Mouse (Mus musculus) MEL (cell line): ENCODE results near the gene Unkl. TPM values are rescaled to one million over a fixed set of nuclear protein-coding genes. Genes with fewer than 3 reads are reported as not detected.
A peak's percentile ranks its signal among the peaks of the same experiment; 100 is the strongest.

ENCODE experiments used
- DNase-seq: peaks from one replicate; pipeline ENCODE4 v3.0.0; 2011; ENCODE audit warnings: low read depth, low spot score
- H3K27ac ChIP-seq: 2 replicates; pipeline ENCODE4 v1.5.1; 2012; ENCODE audit warnings: low read depth, mild to moderate bottlenecking, control low read depth, low read length, moderate library complexity; ENCODE audit not compliant: control insufficient read depth
- H3K27me3 ChIP-seq, 2 experiments: fragments of 150-350 bp in 1 of 2; sonication (generic) in 1 of 2; 2 replicates each; pipeline ENCODE4 v1.6.1; 2012; ENCODE audit warnings: low read length in 2 of 2, mild to moderate bottlenecking in 2 of 2, improper control_type of control experiment in 1 of 2, moderate library complexity in 1 of 2; ENCODE audit not compliant: insufficient read depth in 2 of 2, control insufficient read depth in 1 of 2
- H3K36me3 ChIP-seq, 2 experiments: 2 replicates each; pipeline ENCODE4 v1.6.1; 2012 to 2014; ENCODE audit warnings: low read length in 2 of 2, improper control_type of control experiment in 1 of 2, inconsistent platforms in 1 of 2, mild to moderate bottlenecking in 1 of 2; ENCODE audit not compliant: insufficient read depth in 2 of 2, control insufficient read depth in 1 of 2
- H3K4me1 ChIP-seq, 2 experiments: fragments of 150-350 bp in 1 of 2; sonication (generic) in 1 of 2; 2 replicates each; pipeline ENCODE4 v1.6.1; 2012; ENCODE audit warnings: low read length in 2 of 2, improper control_type of control experiment in 1 of 2, mild to moderate bottlenecking in 1 of 2; ENCODE audit not compliant: insufficient read depth in 2 of 2, control insufficient read depth in 1 of 2
- H3K4me3 ChIP-seq, 2 experiments: fragments of 150-350 bp in 1 of 2; sonication (generic) in 1 of 2; 2 replicates each; pipeline ENCODE4 v1.5.1; 2012; ENCODE audit warnings: low read depth in 2 of 2, low read length in 2 of 2, mild to moderate bottlenecking in 2 of 2, moderate library complexity in 2 of 2, control low read depth in 1 of 2, improper control_type of control experiment in 1 of 2; ENCODE audit not compliant: control insufficient read depth in 1 of 2, insufficient read depth in 1 of 2
- H3K79me2 ChIP-seq: 2 replicates; pipeline ENCODE4 v1.6.1; 2012; ENCODE audit warnings: mild to moderate bottlenecking, low read length, moderate library complexity; ENCODE audit not compliant: control insufficient read depth, poor library complexity, insufficient read depth
- H3K9ac ChIP-seq: 2 replicates; pipeline ENCODE4 v1.6.1; 2012; ENCODE audit warnings: low read depth, mild to moderate bottlenecking, control low read depth, low read length, moderate library complexity; ENCODE audit not compliant: control insufficient read depth, poor library complexity, severe bottlenecking
- H3K9me3 ChIP-seq: fragments of 150-350 bp; sonication (generic); replicated peaks from 2 replicates; pipeline ENCODE4 v1.6.1; 2012; ENCODE audit warnings: mild to moderate bottlenecking, low read length, improper control_type of control experiment, moderate library complexity; ENCODE audit not compliant: insufficient read depth
- BHLHE40 ChIP-seq: IDR thresholded peaks from 2 replicates; pipeline ENCODE4 v1.6.1; 2012; ENCODE audit warnings: low read depth, mild to moderate bottlenecking, inconsistent platforms, low read length, improper control_type of control experiment, borderline replicate concordance
- CHD1 ChIP-seq: IDR thresholded peaks from 2 replicates; pipeline ENCODE4 v1.6.1; 2012; ENCODE audit warnings: low read depth, mild to moderate bottlenecking, inconsistent platforms, low read length, improper control_type of control experiment
- CHD2 ChIP-seq: IDR thresholded peaks from 2 replicates; pipeline ENCODE4 v1.6.1; 2011; ENCODE audit warnings: low read length, improper control_type of control experiment
- CTCF ChIP-seq, 3 experiments: IDR thresholded peaks in 2 of 3; conservative IDR thresholded peaks in 1 of 3; 2 replicates each; pipeline ENCODE4 v1.5.1; 2011 to 2012; ENCODE audit warnings: low read length in 3 of 3, low read depth in 2 of 3, mild to moderate bottlenecking in 2 of 3, improper control_type of control experiment in 1 of 3, inconsistent platforms in 1 of 3, mixed read lengths in 1 of 3, moderate library complexity in 1 of 3; ENCODE audit not compliant: control insufficient read depth in 1 of 3, insufficient read depth in 1 of 3, poor library complexity in 1 of 3, severe bottlenecking in 1 of 3
- E2F4 ChIP-seq: IDR thresholded peaks from 2 replicates; pipeline ENCODE4 v1.6.1; 2011; ENCODE audit warnings: low read depth, low read length, improper control_type of control experiment, borderline replicate concordance
- ELF1 ChIP-seq: IDR thresholded peaks from 2 replicates; pipeline ENCODE4 v1.6.1; 2014; ENCODE audit warnings: low read depth, mild to moderate bottlenecking, inconsistent platforms, low read length, improper control_type of control experiment, moderate library complexity
- EP300 ChIP-seq, 2 experiments: IDR thresholded peaks; 2 replicates each; pipeline ENCODE4 v1.6.1; 2011; ENCODE audit warnings: improper control_type of control experiment in 2 of 2, low read length in 2 of 2, low read depth in 1 of 2, mild to moderate bottlenecking in 1 of 2
- ETS1 ChIP-seq: IDR thresholded peaks from 2 replicates; pipeline ENCODE4 v1.6.1; 2012; ENCODE audit warnings: low read depth, mild to moderate bottlenecking, inconsistent platforms, low read length, improper control_type of control experiment, moderate library complexity
- GABPA ChIP-seq: IDR thresholded peaks from 2 replicates; pipeline ENCODE4 v1.6.1; 2012; ENCODE audit warnings: low read depth, mild to moderate bottlenecking, inconsistent platforms, low read length, improper control_type of control experiment, moderate library complexity
- GATA1 ChIP-seq: IDR thresholded peaks from 2 replicates; pipeline ENCODE4 v1.6.1; 2011; ENCODE audit warnings: low read depth, low read length, improper control_type of control experiment
- HCFC1 ChIP-seq: IDR thresholded peaks from 2 replicates; pipeline ENCODE4 v1.6.1; 2012; ENCODE audit warnings: low read depth, mild to moderate bottlenecking, inconsistent platforms, low read length, improper control_type of control experiment, moderate library complexity
- JUND ChIP-seq: IDR thresholded peaks from 2 replicates; pipeline ENCODE4 v1.6.1; 2011; ENCODE audit warnings: low read depth, mild to moderate bottlenecking, improper control_type of control experiment, low read length
- KAT2A ChIP-seq: conservative IDR thresholded peaks from 2 replicates; pipeline ENCODE4 v1.6.1; 2012; ENCODE audit warnings: low read depth, low read length, improper control_type of control experiment, inconsistent platforms
- MAFK ChIP-seq: IDR thresholded peaks from 2 replicates; pipeline ENCODE4 v1.6.1; 2011; ENCODE audit warnings: low read depth, mild to moderate bottlenecking, low read length, improper control_type of control experiment, borderline replicate concordance
- MAX ChIP-seq: IDR thresholded peaks from 2 replicates; pipeline ENCODE4 v1.6.1; 2011; ENCODE audit warnings: low read length, improper control_type of control experiment
- MAZ ChIP-seq: IDR thresholded peaks from 2 replicates; pipeline ENCODE4 v1.6.1; 2012; ENCODE audit warnings: low read depth, mild to moderate bottlenecking, inconsistent platforms, low read length, improper control_type of control experiment
- MEF2A ChIP-seq: IDR thresholded peaks from 2 replicates; pipeline ENCODE4 v1.6.1; 2014; ENCODE audit warnings: low read depth, mild to moderate bottlenecking, inconsistent platforms, low read length, improper control_type of control experiment; ENCODE audit not compliant: poor library complexity, insufficient replicate concordance, severe bottlenecking; ENCODE audit errors: extremely low read depth
- MXI1 ChIP-seq: IDR thresholded peaks from 2 replicates; pipeline ENCODE4 v1.6.1; 2011; ENCODE audit warnings: mild to moderate bottlenecking, low read depth, low read length, improper control_type of control experiment
- MYB ChIP-seq: IDR thresholded peaks from 2 replicates; pipeline ENCODE4 v1.6.1; 2011; ENCODE audit warnings: mild to moderate bottlenecking, low read depth, low read length, improper control_type of control experiment
- MYC ChIP-seq: IDR thresholded peaks from 2 replicates; pipeline ENCODE4 v1.6.1; 2011; ENCODE audit warnings: low read depth, mild to moderate bottlenecking, low read length, improper control_type of control experiment, moderate library complexity
- NELFE ChIP-seq: IDR thresholded peaks from 2 replicates; pipeline ENCODE4 v1.6.1; 2011; ENCODE audit warnings: low read depth, low read length, improper control_type of control experiment
- POLR2AphosphoS2 ChIP-seq: IDR thresholded peaks from 2 replicates; pipeline ENCODE4 v1.6.1; 2011; ENCODE audit warnings: low read length, improper control_type of control experiment
- RAD21 ChIP-seq: IDR thresholded peaks from 2 replicates; pipeline ENCODE4 v1.6.1; 2011; ENCODE audit warnings: mild to moderate bottlenecking, low read depth, low read length, improper control_type of control experiment
- RCOR1 ChIP-seq: IDR thresholded peaks from 2 replicates; pipeline ENCODE4 v1.6.1; 2012; ENCODE audit warnings: low read depth, mild to moderate bottlenecking, inconsistent platforms, low read length, improper control_type of control experiment
- SIN3A ChIP-seq: IDR thresholded peaks from 2 replicates; pipeline ENCODE4 v1.6.1; 2012; ENCODE audit warnings: low read length, improper control_type of control experiment, inconsistent platforms
- SMC3 ChIP-seq: IDR thresholded peaks from 2 replicates; pipeline ENCODE4 v1.6.1; 2011; ENCODE audit warnings: low read depth, low read length, improper control_type of control experiment
- TAL1 ChIP-seq: IDR thresholded peaks from 2 replicates; pipeline ENCODE4 v1.6.1; 2012; ENCODE audit warnings: mild to moderate bottlenecking, inconsistent platforms, low read length, moderate library complexity, mixed read lengths
- TBP ChIP-seq: IDR thresholded peaks from 2 replicates; pipeline ENCODE4 v1.8.0; 2011; ENCODE audit warnings: low read depth, low read length, improper control_type of control experiment
- TCF12 ChIP-seq: IDR thresholded peaks from 2 replicates; pipeline ENCODE4 v1.6.1; 2014; ENCODE audit warnings: low read depth, mild to moderate bottlenecking, inconsistent platforms, low read length, improper control_type of control experiment, moderate library complexity
- UBTF ChIP-seq: IDR thresholded peaks from 2 replicates; pipeline ENCODE4 v1.6.1; 2012; ENCODE audit warnings: low read depth, mild to moderate bottlenecking, inconsistent platforms, low read length, improper control_type of control experiment, moderate library complexity, borderline replicate concordance; ENCODE audit not compliant: insufficient read depth
- USF1 ChIP-seq: IDR thresholded peaks from 2 replicates; pipeline ENCODE4 v1.6.1; 2014; ENCODE audit warnings: low read depth, mild to moderate bottlenecking, inconsistent platforms, low read length, improper control_type of control experiment, moderate library complexity
- USF2 ChIP-seq, 2 experiments: IDR thresholded peaks; 2 replicates each; pipeline ENCODE4 v1.6.1; 2011 to 2012; ENCODE audit warnings: improper control_type of control experiment in 2 of 2, low read length in 2 of 2, borderline replicate concordance in 1 of 2, inconsistent platforms in 1 of 2, low read depth in 1 of 2, mild to moderate bottlenecking in 1 of 2; ENCODE audit not compliant: insufficient read depth in 1 of 2
- ZC3H11A ChIP-seq: IDR thresholded peaks from 2 replicates; pipeline ENCODE4 v1.6.1; 2012; ENCODE audit warnings: low read depth, mild to moderate bottlenecking, inconsistent platforms, low read length, improper control_type of control experiment
- ZMIZ1 ChIP-seq: IDR thresholded peaks from 2 replicates; pipeline ENCODE4 v1.6.1; 2012; ENCODE audit warnings: low read depth, mild to moderate bottlenecking, inconsistent platforms, low read length, improper control_type of control experiment, moderate library complexity
- ZNF384 ChIP-seq: IDR thresholded peaks from 2 replicates; pipeline ENCODE4 v1.6.1; 2012; ENCODE audit warnings: low read depth, mild to moderate bottlenecking, inconsistent platforms, low read length, improper control_type of control experiment
- polyA plus RNA-seq, 2 experiments: library from polyadenylated mRNA; stranded (reverse) in 1 of 2; unstranded in 1 of 2; fragments of >175 nt in 1 of 2; fragments of >200 nt in 1 of 2; gene quantifications; 2 replicates each; pipeline versions ENCODE4 v1.2.1 to v1.2.4; 2012; ENCODE audit warnings: low replicate concordance in 2 of 2, low read depth in 1 of 2; ENCODE audit not compliant: insufficient read length in 2 of 2, insufficient read depth in 1 of 2, missing spikeins in 1 of 2
- total RNA-seq: library from RNA; depleted of rRNA; stranded (reverse); fragments of 300-350 nt; gene quantifications from 2 replicates; pipeline ENCODE4 v1.2.3, GENCODE M21; 2012; rRNA removed

The Unkl gene
- total RNA-seq (16.6 and 18.0 TPM in 2 replicates), polyA plus RNA-seq (10 to 100 TPM in 1 of 2 experiments, not detected in 1; 42.4 TPM)

DNA sequence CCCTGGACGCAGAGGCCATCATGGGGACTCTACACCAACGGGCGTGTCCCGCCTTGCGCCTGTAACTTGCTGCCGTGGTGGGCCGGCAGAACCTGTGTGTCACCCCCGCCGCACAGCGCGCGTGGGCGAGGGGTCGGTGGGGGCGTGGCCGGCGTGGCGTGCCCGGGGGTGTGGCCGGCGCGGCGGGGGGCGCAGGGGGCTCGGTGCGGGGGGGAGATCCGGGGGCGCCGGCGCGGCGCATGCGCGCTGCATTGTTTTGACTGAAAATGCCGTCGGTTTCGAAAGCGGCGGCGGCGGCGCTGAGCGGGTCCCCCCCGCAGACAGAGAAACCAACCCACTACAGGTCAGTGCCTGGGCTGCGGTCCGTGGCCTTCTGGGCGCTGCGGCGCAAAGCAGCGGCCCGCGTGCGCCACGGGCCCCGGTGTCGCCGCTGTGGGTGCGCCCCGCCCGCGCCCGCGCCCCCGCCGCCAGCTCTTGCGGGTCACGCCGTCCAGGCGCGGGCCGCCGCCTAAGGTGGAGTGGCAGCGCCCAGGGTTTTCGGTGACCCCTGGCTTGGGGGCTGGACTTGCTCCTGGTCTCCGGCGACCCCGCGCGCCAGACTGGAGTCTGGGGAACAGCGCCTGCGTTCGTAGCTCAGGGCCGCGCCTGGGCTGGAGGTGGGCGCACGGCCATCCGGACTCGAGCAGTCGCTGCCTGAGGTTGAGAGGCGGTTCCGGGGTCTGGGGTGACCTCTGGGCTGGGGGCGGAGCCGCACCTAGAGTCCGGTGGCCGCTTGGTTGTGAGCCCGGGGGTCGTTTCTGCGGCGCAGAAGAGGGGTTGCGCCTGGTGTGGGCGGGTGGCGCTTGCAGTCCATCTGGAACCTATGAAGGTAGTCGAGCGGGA, at the start of gene Unkl:
Gene Unkl, plus strand, starts transcription at position 248 of the 882 bp plus-strand sequence.
- Histone ChIP-seq H3K79me2 (peaks cover 38% of the 10 kb centered on the region), H3K27me3 (no peaks in the 10 kb centered on the region), H3K36me3 (peaks cover 5 to 10% of the 10 kb centered on the region in 2 experiments; a peak in 3 of 4 replicates), H3K4me1 (peaks cover 4 to 13% of the 10 kb centered on the region in 2 experiments), H3K4me3 (peak within 1 kb of the TSS; percentile 83 to 98), H3K9ac (peak within 1 kb of the TSS; percentile 92), H3K27ac (peak within 1 kb of the TSS; percentile 61), H3K9me3 (no peaks in the 10 kb centered on the region)
- DNase-seq: peak; percentile 75
- TF ChIP-seq CTCF (IDR thresholded peaks at IDR 0.05 in 2 of 3, conservative IDR thresholded peaks at IDR 0.05 in 1 of 3; ENCODE audit: control insufficient read depth in 1 of 3, insufficient read depth in 1 of 3, low read depth in 2 of 3, low read length in 3 of 3, poor library complexity in 1 of 3, severe bottlenecking in 1 of 3) (no peak), MYC (no peak), TAL1 (no peak), SIN3A (peak; percentile 55; the same call in 1 of the 2 replicates), MAFK (no peak), MAZ (0 out of 2 replicates have a peak, but pooled peaks have one; percentile 71), UBTF (no peak), E2F4 (no peak), MXI1 (peak; percentile 61), JUND (no peak), MEF2A (no peak), BHLHE40 (no peak), GATA1 (no peak), ELF1 (0 out of 2 replicates have a peak, but pooled peaks have one; percentile 16), NELFE (0 out of 2 replicates have a peak, but pooled peaks have one; percentile 43), ZMIZ1 (0 out of 2 replicates have a peak, but pooled peaks have one; percentile 33), KAT2A (no peak), POLR2AphosphoS2 (peak; percentile 88; the same call in 1 of the 2 replicates), USF2 (IDR thresholded peaks at IDR 0.05; ENCODE audit: borderline replicate concordance in 1 of 2, insufficient read depth in 1 of 2, low read depth in 1 of 2, low read length in 2 of 2) (no peak), CHD1 (no peak), ZC3H11A (no peak), TBP (no peak), MYB (no peak), CHD2 (no peak), EP300 (IDR thresholded peaks at IDR 0.05; ENCODE audit: low read depth in 1 of 2, low read length in 2 of 2) (no peak), USF1 (no peak), HCFC1 (no peak), RAD21 (no peak), SMC3 (no peak), RCOR1 (no peak), ETS1 (0 out of 2 replicates have a peak, but pooled peaks have one; percentile 9), ZNF384 (no peak), GABPA (no peak), TCF12 (no peak), MAX (peak; percentile 59; the same call in 1 of the 2 replicates)
